Mouse (Mus musculus) limb, embryonic 12.5 days (tissue): ENCODE measurements at regions not wholly inside any gene's neighbourhood (a gene's known extent, or its start where the extent isn't known, plus 50 kb on each side); places are given as distances from the start of the nearest gene placed in this dataset.

ENCODE experiments used
- ATAC-seq: fragments of 200-750 bp; cut with Nextera tagmentation; 2 replicates; pipeline ENCODE4 v1.8.0; 2017; ENCODE audit warnings: low read depth, moderate TSS enrichment; ENCODE audit not compliant: insufficient number of reproducible peaks, insufficient read depth, low FRiP score, low TSS enrichment
- H3K27ac ChIP-seq: fragments of 300-500 bp; sonication (generic); 2 replicates; pipeline ENCODE4 v1.5.1; 2016; ENCODE audit warnings: mild to moderate bottlenecking, moderate library complexity
- H3K27me3 ChIP-seq: fragments of 300-500 bp; sonication (generic); 2 replicates; pipeline ENCODE4 v1.6.1; 2016; ENCODE audit warnings: mild to moderate bottlenecking, moderate library complexity
- H3K36me3 ChIP-seq: fragments of 300-500 bp; sonication (generic); 2 replicates; pipeline ENCODE4 v1.6.1; 2016; ENCODE audit warnings: mild to moderate bottlenecking, moderate library complexity
- H3K4me1 ChIP-seq: fragments of 300-500 bp; sonication (generic); replicated peaks from 2 replicates; pipeline ENCODE4 v1.6.1; 2016
- H3K4me2 ChIP-seq: fragments of 300-500 bp; sonication (generic); 2 replicates; pipeline ENCODE4 v1.6.1; 2016; ENCODE audit warnings: mild to moderate bottlenecking, moderate library complexity
- H3K4me3 ChIP-seq: fragments of 300-500 bp; sonication (generic); replicated peaks from 2 replicates; pipeline ENCODE4 v1.5.1; 2016; ENCODE audit warnings: mild to moderate bottlenecking
- H3K9ac ChIP-seq: fragments of 300-500 bp; sonication (generic); replicated peaks from 2 replicates; pipeline ENCODE4 v1.6.1; 2016; ENCODE audit warnings: mild to moderate bottlenecking, moderate library complexity
- H3K9me3 ChIP-seq: fragments of 300-500 bp; sonication (generic); 2 replicates; pipeline ENCODE4 v1.6.1; 2016; ENCODE audit warnings: mild to moderate bottlenecking, moderate library complexity
- WGBS: fragments of 180-500 bp; shearing (Covaris S2); methylation state at CpG from one replicate; pipeline ENCODE4 v1.1.7; 2016; 5-methylcytosine and 5-hydroxymethylcytosine counted together

- H3K4me3 ChIP-seq: no peak overlapping the region
- no peak overlapping the region for H3K27ac ChIP-seq
- 47% methylated on average over 6 of the region's 6 CpGs for WGBS
Measured at GRCm38 (mm10) chr14:24644117-24644808, 157.3 kb downstream of the Rps24 start.

GRCm38 (mm10) chr14:24646239-24646848 is 159.4 kb downstream of the Rps24 start:
- WGBS: 88% methylated on average over 6 of the region's 6 CpGs
- peaks cover 17% of the 10 kb centered on the region for H3K4me1 ChIP-seq
- no peak for ATAC-seq

More at GRCm38 (mm10) chr14:24644117-24644808, 157.3 kb downstream of the Rps24 start:
- H3K4me1 ChIP-seq: peaks cover 20% of the 10 kb centered on the region
- H3K27me3 ChIP-seq: no peaks in the 10 kb centered on the region
- H3K4me2 ChIP-seq: no peak overlapping the region
- no peak for ATAC-seq
- no peaks in the 10 kb centered on the region for H3K36me3 ChIP-seq
- no peak overlapping the region for H3K9ac ChIP-seq
- H3K9me3 ChIP-seq: no peaks in the 10 kb centered on the region

GRCm38 (mm10) chr14:24647722-24648121 is 160.8 kb downstream of the Rps24 start:
- Histone ChIP-seq H3K4me3 (no peak overlapping the region), H3K9me3 (no peaks in the 10 kb centered on the region), H3K4me2 (no peak overlapping the region), H3K27ac (no peak overlapping the region), H3K27me3 (no peaks in the 10 kb centered on the region), H3K9ac (no peak overlapping the region), H3K36me3 (no peaks in the 10 kb centered on the region), H3K4me1 (peaks cover 7% of the 10 kb centered on the region)
- ATAC-seq: no peak
- WGBS: 90% methylated on average over 4 of the region's 4 CpGs

More at GRCm38 (mm10) chr14:24646239-24646848, 159.4 kb downstream of the Rps24 start:
- no peak overlapping the region for H3K4me3 ChIP-seq
- H3K27ac ChIP-seq: no peak overlapping the region
- no peak overlapping the region for H3K9ac ChIP-seq
- H3K9me3 ChIP-seq: no peaks in the 10 kb centered on the region
- H3K36me3 ChIP-seq: no peaks in the 10 kb centered on the region
- H3K4me2 ChIP-seq: no peak overlapping the region
- no peaks in the 10 kb centered on the region for H3K27me3 ChIP-seq

GRCm38 (mm10) chr14:24650195-24650901 is 163.4 kb downstream of the Rps24 start:
- Histone ChIP-seq H3K36me3 (no peaks in the 10 kb centered on the region), H3K27ac (no peak overlapping the region), H3K4me1 (no peaks in the 10 kb centered on the region), H3K4me2 (no peak overlapping the region), H3K27me3 (no peaks in the 10 kb centered on the region), H3K9ac (no peak overlapping the region), H3K9me3 (no peaks in the 10 kb centered on the region), H3K4me3 (no peak overlapping the region)
- WGBS: 74% methylated on average over 7 of the region's 7 CpGs
- no peak for ATAC-seq

- no peaks in the 10 kb centered on the region for H3K4me1 ChIP-seq
- WGBS: 59% methylated on average over 12 of the region's 12 CpGs
- H3K4me2 ChIP-seq: no peak overlapping the region
- no peak overlapping the region for H3K9ac ChIP-seq
- ATAC-seq: no peak
- no peaks in the 10 kb centered on the region for H3K27me3 ChIP-seq
- H3K9me3 ChIP-seq: no peaks in the 10 kb centered on the region
- no peak overlapping the region for H3K27ac ChIP-seq
- no peaks in the 10 kb centered on the region for H3K36me3 ChIP-seq
- no peak overlapping the region for H3K4me3 ChIP-seq
Measured at GRCm38 (mm10) chr14:24650902-24651270, 164.0 kb downstream of the Rps24 start.

- ATAC-seq: no peak
- H3K27me3 ChIP-seq: no peaks in the 10 kb centered on the region
- H3K9ac ChIP-seq: no peak overlapping the region
- no peaks in the 10 kb centered on the region for H3K36me3 ChIP-seq
- no peak overlapping the region for H3K4me2 ChIP-seq
- WGBS: 68% methylated on average over 2 of the region's 2 CpGs
- H3K4me1 ChIP-seq: no peaks in the 10 kb centered on the region
- H3K9me3 ChIP-seq: no peaks in the 10 kb centered on the region
- no peak overlapping the region for H3K27ac ChIP-seq
- H3K4me3 ChIP-seq: no peak overlapping the region
Measured at GRCm38 (mm10) chr14:24652591-24652990, 165.7 kb downstream of the Rps24 start.

GRCm38 (mm10) chr14:24655580-24655979 is 168.7 kb downstream of the Rps24 start:
- no peaks in the 10 kb centered on the region for H3K36me3 ChIP-seq
- no peak overlapping the region for H3K27ac ChIP-seq
- H3K27me3 ChIP-seq: no peaks in the 10 kb centered on the region
- WGBS: 66% methylated on average over 9 of the region's 9 CpGs
- no peak overlapping the region for H3K9ac ChIP-seq
- no peaks in the 10 kb centered on the region for H3K4me1 ChIP-seq
- no peaks in the 10 kb centered on the region for H3K9me3 ChIP-seq
- no peak overlapping the region for H3K4me3 ChIP-seq
- ATAC-seq: no peak
- H3K4me2 ChIP-seq: no peak overlapping the region

GRCm38 (mm10) chr14:24661797-24662196 is 174.9 kb downstream of the Rps24 start:
- Histone ChIP-seq H3K36me3 (no peaks in the 10 kb centered on the region), H3K27me3 (no peaks in the 10 kb centered on the region), H3K9me3 (no peaks in the 10 kb centered on the region), H3K4me2 (no peak overlapping the region), H3K4me1 (no peaks in the 10 kb centered on the region), H3K4me3 (no peak overlapping the region), H3K9ac (no peak overlapping the region), H3K27ac (no peak overlapping the region)
- ATAC-seq: no peak
- WGBS: 70% methylated on average over 2 of the region's 2 CpGs

GRCm38 (mm10) chr14:24665210-24665609 is 178.3 kb downstream of the Rps24 start:
- no peaks in the 10 kb centered on the region for H3K9me3 ChIP-seq
- H3K4me2 ChIP-seq: no peak overlapping the region
- no peaks in the 10 kb centered on the region for H3K36me3 ChIP-seq
- H3K27me3 ChIP-seq: no peaks in the 10 kb centered on the region
- no peak overlapping the region for H3K27ac ChIP-seq
- ATAC-seq: no peak
- 83% methylated on average over 4 of the region's 4 CpGs for WGBS
- no peak overlapping the region for H3K4me3 ChIP-seq
- H3K4me1 ChIP-seq: no peaks in the 10 kb centered on the region
- no peak overlapping the region for H3K9ac ChIP-seq
